Mouse (Mus musculus): ENCODE data around the gene Nfkbie. TPM values are rescaled to one million over a fixed set of nuclear protein-coding genes. Genes with fewer than 3 reads are reported as not detected.

Nfkbie gene
- polyA plus RNA-seq (2011; ENCODE audit: insufficient read length, low read depth, missing spikeins) = 4.3 and 6.2 TPM in 2 replicates

DNA sequence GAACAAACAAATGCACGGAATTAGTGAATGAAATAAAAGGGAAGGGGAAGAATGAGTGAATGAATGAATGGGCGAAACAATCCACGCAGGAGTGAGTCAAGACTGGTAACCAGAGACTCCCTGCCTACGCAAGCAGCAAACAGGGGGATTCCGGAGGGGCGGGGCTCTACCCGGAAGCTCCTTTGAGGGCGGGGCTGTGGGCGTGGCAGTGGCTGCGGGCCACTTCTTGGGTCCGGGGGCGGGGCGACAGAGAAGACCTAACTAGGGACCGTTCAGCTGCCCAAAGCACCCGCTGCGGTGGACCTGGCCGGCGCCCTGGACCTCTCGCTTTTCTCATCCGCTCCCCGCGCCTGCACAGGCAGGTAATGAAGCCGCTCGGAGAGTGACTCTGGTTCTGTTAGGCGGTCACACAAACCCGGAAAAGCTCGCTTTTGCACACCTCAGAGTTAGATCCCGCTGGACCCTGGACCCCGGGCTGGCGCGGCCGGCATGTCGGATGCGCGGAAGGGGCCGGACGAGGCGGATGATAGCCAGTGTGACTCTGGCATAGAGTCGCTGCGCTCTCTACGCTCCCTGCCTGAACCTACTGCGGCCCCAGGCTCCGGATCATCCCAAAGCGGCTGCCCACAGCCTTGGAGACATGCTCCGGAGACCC lies at the start of gene Nfkbie:
Gene Nfkbie (plus strand): TSS at position 252 of the 655 bp plus-strand sequence.
- no peak for TF ChIP-seq CTCF (IDR thresholded peaks at IDR 0.05; ENCODE audit: borderline replicate concordance, insufficient read depth, low read length)
- TF ChIP-seq POLR2A (IDR thresholded peaks at IDR 0.05; ENCODE audit: low read depth, low read length) = peak; percentile 90
- no peak within 1 kb of the TSS for H3K27ac ChIP-seq (ENCODE audit: insufficient read depth, low read length)
- peak within 1 kb of the TSS; percentile 87 for H3K4me3 ChIP-seq (ENCODE audit: insufficient read depth, low read length)
- H3K4me1 ChIP-seq (ENCODE audit: control insufficient read depth, insufficient read depth, low read length) = no peaks in the 10 kb centered on the region; the same call in 1 of the 2 replicates

- no peak for TF ChIP-seq CTCF (IDR thresholded peaks at IDR 0.05; ENCODE audit: borderline replicate concordance, insufficient read depth, low read length)
- TF ChIP-seq POLR2A (IDR thresholded peaks at IDR 0.05; ENCODE audit: low read depth, low read length) = no peak
- H3K4me3 ChIP-seq (ENCODE audit: insufficient read depth, low read length) = no peak overlapping the region
Observed at GRCm38 (mm10) chr17:45505941-45506465, 49.5 kb upstream of the Nfkbie start.

DNA sequence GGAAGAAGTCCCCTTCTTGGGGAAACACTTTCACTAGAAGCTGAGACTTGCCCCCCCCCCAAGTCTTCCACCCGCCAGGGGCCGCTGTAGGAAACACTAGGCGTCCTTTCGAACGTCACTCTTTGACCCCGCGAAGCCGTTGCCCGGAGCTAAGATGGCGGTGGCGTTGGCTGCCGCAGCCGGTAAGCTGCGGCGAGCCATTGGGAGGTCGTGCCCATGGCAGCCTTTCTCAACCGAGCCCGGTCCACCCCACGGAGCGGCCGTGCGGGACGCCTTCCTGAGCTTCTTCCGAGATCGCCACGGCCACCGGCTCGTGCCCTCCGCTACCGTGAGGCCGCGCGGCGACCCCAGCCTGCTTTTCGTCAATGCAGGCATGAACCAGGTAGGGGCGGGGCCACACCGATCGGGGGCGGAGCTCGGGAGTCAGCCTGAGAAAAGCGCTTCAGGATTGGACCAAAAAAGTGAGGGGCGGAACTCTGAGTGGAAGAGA lies 48.8 kb upstream of the Nfkbie start, which contains the start of gene Aars2:
Gene Aars2 (plus strand): TSS at position 142 of the 490 bp plus-strand sequence.
- peak within 1 kb of the TSS; percentile 64 for H3K4me3 ChIP-seq (ENCODE audit: insufficient read depth, low read length)
- peak; percentile 60 for TF ChIP-seq CTCF (IDR thresholded peaks at IDR 0.05; ENCODE audit: borderline replicate concordance, insufficient read depth, low read length)
- peak; percentile 77 for TF ChIP-seq POLR2A (IDR thresholded peaks at IDR 0.05; ENCODE audit: low read depth, low read length)
- peaks cover 3% of the 10 kb centered on the region; the same call in 1 of the 2 replicates for H3K4me1 ChIP-seq (ENCODE audit: control insufficient read depth, insufficient read depth, low read length)
- H3K27ac ChIP-seq (ENCODE audit: insufficient read depth, low read length) = 0 out of 2 replicates have a peak within 1 kb of the TSS, but pooled peaks have one; percentile 16

More at GRCm38 (mm10) chr17:45505941-45506465, 49.5 kb upstream of the Nfkbie start:
- H3K27ac ChIP-seq (ENCODE audit: insufficient read depth, low read length) = no peak overlapping the region
- peaks cover 3% of the 10 kb centered on the region; the same call in 1 of the 2 replicates for H3K4me1 ChIP-seq (ENCODE audit: control insufficient read depth, insufficient read depth, low read length)

DNA sequence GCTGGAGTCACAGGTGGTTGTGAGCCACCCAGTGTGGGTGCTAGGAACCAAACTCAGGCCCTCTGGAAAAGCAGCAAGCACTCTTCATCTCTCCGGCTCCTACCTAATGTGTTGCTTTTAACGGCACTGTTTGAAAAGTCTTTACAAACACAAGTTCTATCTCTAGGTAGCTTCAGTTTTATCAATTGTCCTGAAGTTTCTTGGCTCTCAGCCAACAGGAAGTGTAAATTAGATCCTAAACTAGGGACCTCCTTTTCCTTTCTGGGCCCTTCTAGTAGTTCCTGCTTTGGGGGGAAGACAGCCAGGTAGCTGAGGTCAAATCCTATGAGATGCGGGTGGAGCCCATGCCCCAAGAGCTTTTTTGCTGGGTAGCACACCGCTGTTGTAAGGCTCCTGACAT lies 44.6 kb upstream of the Nfkbie start:
- no peak overlapping the region for H3K4me3 ChIP-seq (ENCODE audit: insufficient read depth, low read length)
- no peaks in the 10 kb centered on the region for H3K4me1 ChIP-seq (ENCODE audit: control insufficient read depth, insufficient read depth, low read length)
- no peak overlapping the region for H3K27ac ChIP-seq (ENCODE audit: insufficient read depth, low read length)
- TF ChIP-seq CTCF (IDR thresholded peaks at IDR 0.05; ENCODE audit: borderline replicate concordance, insufficient read depth, low read length) (no peak), POLR2A (IDR thresholded peaks at IDR 0.05; ENCODE audit: low read depth, low read length) (no peak)

GRCm38 (mm10) chr17:45511757-45512156 lies 43.7 kb upstream of the Nfkbie start:
- H3K4me3 ChIP-seq (ENCODE audit: insufficient read depth, low read length) = no peak overlapping the region

DNA sequence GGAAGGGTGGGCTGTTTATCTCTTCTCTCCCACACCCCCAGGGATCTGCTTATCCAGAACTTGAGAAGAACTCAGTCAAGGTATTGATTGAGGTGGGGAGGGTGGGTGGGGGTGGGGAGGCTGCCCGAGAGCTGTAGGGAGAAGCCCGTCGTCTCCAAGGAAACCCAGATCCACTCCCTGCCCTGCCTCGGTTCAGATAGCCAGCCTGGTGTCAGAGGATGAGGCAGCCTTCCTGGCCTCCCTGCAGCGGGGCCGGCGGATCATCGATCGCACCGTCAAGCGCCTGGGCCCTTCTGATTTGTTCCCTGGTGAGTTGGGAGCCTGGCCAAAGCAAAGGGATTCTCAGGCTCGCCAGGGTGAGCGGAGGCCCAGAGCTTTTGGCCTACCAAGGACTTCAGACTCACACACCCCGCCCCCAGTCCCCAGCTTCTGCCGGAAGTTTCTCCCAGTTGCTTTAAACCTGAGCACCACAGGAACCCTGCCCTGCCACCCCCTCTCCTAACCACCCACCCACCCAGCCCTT lies 40.2 kb upstream of the Nfkbie start:
- H3K4me3 ChIP-seq (ENCODE audit: insufficient read depth, low read length) = no peak overlapping the region
- no peak overlapping the region for H3K27ac ChIP-seq (ENCODE audit: insufficient read depth, low read length)
- TF ChIP-seq CTCF (IDR thresholded peaks at IDR 0.05; ENCODE audit: borderline replicate concordance, insufficient read depth, low read length) = no peak
- no peak for TF ChIP-seq POLR2A (IDR thresholded peaks at IDR 0.05; ENCODE audit: low read depth, low read length)
- H3K4me1 ChIP-seq (ENCODE audit: control insufficient read depth, insufficient read depth, low read length) = no peaks in the 10 kb centered on the region

More at GRCm38 (mm10) chr17:45511757-45512156, 43.7 kb upstream of the Nfkbie start:
- TF ChIP-seq POLR2A (IDR thresholded peaks at IDR 0.05; ENCODE audit: low read depth, low read length) = no peak
- no peak for TF ChIP-seq CTCF (IDR thresholded peaks at IDR 0.05; ENCODE audit: borderline replicate concordance, insufficient read depth, low read length)
- Histone ChIP-seq H3K4me1 (ENCODE audit: control insufficient read depth, insufficient read depth, low read length) (no peaks in the 10 kb centered on the region), H3K27ac (ENCODE audit: insufficient read depth, low read length) (no peak overlapping the region)

DNA sequence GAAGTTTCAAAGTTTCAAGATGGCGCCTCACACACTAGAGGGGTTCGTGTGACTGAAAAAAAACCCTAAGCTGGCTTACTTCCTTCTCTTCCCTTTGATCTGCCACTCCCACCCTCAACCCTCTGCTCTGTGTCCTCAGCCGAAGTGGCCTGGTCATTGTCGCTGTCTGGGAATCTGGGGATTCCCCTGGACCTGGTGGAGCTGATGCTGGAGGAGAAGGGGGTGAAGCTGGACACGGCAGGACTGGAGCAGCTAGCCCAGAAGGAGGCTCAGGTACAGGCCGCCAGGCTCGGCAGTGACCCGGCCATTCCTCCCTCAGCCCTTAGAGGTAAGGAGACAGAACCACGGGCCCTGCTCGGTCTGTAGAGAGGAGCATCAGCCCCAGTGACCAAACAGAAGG lies 39.7 kb upstream of the Nfkbie start:
- Histone ChIP-seq H3K4me3 (ENCODE audit: insufficient read depth, low read length) (no peak overlapping the region), H3K27ac (ENCODE audit: insufficient read depth, low read length) (no peak overlapping the region), H3K4me1 (ENCODE audit: control insufficient read depth, insufficient read depth, low read length) (no peaks in the 10 kb centered on the region)
- TF ChIP-seq CTCF (IDR thresholded peaks at IDR 0.05; ENCODE audit: borderline replicate concordance, insufficient read depth, low read length) (no peak), POLR2A (IDR thresholded peaks at IDR 0.05; ENCODE audit: low read depth, low read length) (no peak)

DNA sequence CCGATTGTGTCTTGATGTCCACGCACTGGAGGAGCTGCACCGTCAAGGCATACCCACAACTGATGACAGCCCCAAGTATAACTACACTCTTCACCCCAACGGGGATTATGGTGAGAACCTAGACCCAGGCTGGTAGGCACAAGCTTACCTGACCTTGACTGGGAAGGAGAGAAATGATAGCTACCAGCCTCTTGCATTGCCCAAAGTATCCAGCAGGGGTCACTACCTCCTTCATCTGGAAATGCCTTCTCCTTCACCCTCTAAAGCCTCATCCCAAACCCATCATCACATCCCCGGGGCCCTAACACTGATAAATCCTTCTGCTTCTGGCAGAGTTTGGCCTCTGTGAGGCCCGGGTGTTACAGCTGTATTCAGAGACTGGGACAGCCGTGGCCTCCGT lies 39.0 kb upstream of the Nfkbie start:
- Histone ChIP-seq H3K4me3 (ENCODE audit: insufficient read depth, low read length) (no peak overlapping the region), H3K4me1 (ENCODE audit: control insufficient read depth, insufficient read depth, low read length) (no peaks in the 10 kb centered on the region), H3K27ac (ENCODE audit: insufficient read depth, low read length) (no peak overlapping the region)
- TF ChIP-seq CTCF (IDR thresholded peaks at IDR 0.05; ENCODE audit: borderline replicate concordance, insufficient read depth, low read length) (peak; percentile 17; the same call in 1 of the 2 replicates), POLR2A (IDR thresholded peaks at IDR 0.05; ENCODE audit: low read depth, low read length) (no peak)

DNA sequence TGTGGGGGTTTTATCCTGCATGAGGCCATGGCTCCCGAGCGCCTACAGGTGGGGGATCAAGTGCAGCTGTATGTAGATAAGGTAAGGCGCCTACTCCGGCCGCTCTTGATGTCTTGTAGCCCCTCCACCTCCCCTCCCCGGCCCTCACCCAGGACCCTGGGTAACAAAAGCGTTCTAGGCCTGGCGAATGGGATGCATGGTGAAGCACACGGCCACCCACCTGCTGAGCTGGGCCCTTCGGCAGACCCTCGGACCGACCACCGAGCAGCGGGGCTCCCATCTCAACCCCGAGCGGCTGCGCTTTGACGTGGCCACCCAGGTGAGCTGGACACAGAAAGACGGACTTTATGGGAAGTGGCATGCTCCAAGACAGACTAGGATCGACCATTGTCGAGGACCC lies 38.4 kb upstream of the Nfkbie start:
- no peak overlapping the region for H3K27ac ChIP-seq (ENCODE audit: insufficient read depth, low read length)
- no peak overlapping the region for H3K4me3 ChIP-seq (ENCODE audit: insufficient read depth, low read length)
- H3K4me1 ChIP-seq (ENCODE audit: control insufficient read depth, insufficient read depth, low read length) = no peaks in the 10 kb centered on the region
- TF ChIP-seq CTCF (IDR thresholded peaks at IDR 0.05; ENCODE audit: borderline replicate concordance, insufficient read depth, low read length) (no peak), POLR2A (IDR thresholded peaks at IDR 0.05; ENCODE audit: low read depth, low read length) (no peak)

Measured in embryonic fibroblast, embryonic 13.5 days (primary cell).